Mouse (Mus musculus) heart, adult 8-10 months (tissue): ENCODE measurements around the gene Dlgap1. TPM values are rescaled to one million over a fixed set of nuclear protein-coding genes. Genes with fewer than 3 reads are reported as not detected.

Experiments
- DNase-seq: peaks from one replicate; pipeline ENCODE4 v3.0.0; 2022; ENCODE audit warnings: low spot score
- total RNA-seq, 4 experiments: library from RNA; stranded (reverse); gene quantifications; 2 replicates each; pipeline ENCODE4 v1.2.4; 2022

Gene Dlgap1
- total RNA-seq = 1 to 10 TPM in 1 of 4 experiments, under 1 TPM in 3; 0.49 to 1.1 (median 0.80) TPM

GRCm38 (mm10) chr17:69969021-69969815, at the start of gene Dlgap1:
Gene Dlgap1, plus strand, starts transcription at chr17:69969073.
- DNase-seq = no peak

DNA sequence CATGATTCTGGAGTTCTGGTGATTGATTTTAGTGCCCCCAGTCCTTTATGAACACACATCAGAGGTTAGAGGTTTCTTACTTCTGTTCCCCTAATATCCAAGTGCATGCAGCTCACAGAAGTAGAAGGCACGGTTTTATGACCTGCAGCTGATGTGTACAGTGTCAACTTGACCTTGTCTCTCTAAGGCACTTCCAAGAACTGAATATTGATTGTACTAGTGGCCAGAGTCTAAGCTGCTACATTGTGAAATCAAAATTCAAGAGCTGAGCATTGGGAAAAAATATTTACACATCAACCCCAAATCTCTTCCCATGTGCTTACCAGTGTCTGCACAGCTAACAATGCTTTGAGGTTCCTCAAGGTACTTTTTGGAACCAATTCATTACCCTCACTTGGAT, 13.9 kb upstream of the Dlgap1 start:
- no peak for DNase-seq

DNA sequence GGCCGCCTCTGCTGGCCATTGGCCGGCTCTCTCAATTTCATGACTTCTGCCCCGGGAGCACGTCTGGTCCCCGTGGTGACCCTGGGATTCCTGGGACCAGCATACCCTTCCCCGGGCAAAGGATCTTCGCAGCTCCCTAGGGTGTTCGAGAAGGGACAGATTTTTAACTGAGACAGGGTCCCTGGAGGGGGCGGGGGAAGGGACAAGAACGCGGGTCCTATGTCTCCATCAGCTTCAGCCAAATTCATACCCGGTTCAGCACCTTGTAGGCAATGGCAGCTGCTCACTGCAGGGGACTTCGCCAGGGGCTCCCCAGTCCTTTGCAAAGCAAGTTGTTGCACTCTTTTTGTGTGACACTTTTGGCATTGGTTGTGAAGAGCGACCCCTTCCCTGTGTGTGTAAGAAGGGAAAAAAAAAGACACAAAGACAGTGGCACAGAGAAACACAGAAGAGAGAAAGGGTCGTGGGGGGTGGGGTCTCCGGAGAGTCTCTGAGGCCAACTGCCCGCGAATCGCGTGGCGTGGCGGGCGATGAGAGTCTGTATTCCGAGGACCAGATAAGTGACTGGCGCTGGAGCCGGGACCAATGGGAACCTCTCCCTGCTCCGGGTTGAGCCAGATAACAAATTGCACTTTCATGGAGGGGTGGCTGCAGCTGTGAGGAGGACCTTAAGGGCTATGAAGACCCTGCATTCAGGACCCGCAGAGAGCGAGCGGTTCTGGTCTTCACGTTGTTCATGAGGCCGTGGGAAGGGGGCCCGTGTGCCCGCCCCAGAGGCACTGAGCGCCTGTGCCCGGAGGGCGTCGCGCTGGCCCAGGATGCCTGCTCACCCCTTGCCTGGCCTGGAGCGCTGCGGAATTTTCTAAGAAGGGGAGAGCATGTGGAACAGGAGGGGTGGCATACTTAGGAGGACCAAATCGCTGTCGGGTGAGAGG, 1.2 kb downstream of the Dlgap1 start:
- DNase-seq = no peak

DNA sequence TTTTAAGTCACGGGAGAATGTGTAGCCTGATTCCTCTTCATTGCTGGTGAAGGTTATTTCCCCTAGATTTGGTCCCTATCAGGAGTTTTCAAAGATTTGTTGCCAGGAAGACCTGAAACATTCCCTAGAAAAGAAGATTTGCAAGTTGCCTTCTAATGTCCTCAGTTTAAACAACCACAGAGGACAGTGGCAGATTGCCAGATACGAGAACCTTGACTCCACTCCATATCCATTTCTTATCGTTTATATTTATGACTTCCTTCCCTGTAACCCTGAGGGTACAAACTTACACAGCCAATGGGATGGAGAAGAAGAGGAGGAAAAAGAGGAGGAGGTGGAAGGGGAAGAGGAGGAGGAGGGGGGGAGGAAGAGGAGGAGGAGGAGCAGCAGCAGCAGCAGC, 4.2 kb downstream of the Dlgap1 start:
- DNase-seq = no peak

- no peak for DNase-seq
Measured at GRCm38 (mm10) chr17:69973991-69974390, 5.1 kb downstream of the Dlgap1 start.

- no peak for DNase-seq
Measured at GRCm38 (mm10) chr17:69982236-69982923, 13.5 kb downstream of the Dlgap1 start.

- no peak for DNase-seq
Measured at GRCm38 (mm10) chr17:69996406-69996805, 27.5 kb downstream of the Dlgap1 start.

DNA sequence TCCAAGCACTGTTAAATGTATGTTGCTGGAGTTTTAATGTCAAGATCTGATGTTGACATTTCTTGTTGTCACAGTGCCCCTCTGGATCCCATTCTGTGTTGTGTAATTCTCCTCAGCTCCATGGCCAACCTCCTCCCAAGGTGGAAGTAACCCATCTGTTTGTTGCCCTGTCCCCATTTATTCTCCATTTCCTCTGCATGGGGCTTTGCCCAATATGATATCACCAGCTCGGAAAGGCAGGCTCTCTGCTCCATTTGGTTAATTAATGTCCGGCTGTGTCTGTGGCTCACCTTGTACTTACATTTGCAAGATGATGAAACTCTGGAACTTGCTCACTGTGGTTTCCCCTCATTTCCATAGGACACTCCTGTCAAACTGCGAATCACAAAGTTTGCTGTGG, 33.2 kb downstream of the Dlgap1 start:
- no peak for DNase-seq

DNA sequence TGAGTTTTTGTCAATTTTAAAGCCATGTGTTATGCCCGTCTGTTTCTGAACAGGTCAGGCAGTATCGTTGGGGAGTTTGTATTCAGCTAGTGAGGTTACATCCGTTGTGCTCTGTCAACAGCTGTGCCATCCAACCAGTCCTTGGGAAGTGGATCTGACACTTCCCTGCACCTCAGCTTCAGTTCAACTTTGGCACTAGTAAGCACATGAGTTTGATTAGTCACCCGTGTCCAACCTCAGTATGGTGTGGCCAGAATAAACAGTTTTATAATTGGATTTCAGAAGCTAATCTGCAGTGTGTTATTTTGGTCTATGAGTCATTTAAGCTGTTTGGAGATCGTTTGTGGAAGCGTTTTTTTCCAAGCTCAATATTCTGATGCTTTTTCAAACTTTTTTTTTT, 35.8 kb downstream of the Dlgap1 start:
- DNase-seq = no peak

- no peak for DNase-seq
Measured at GRCm38 (mm10) chr17:70007607-70008006, 38.7 kb downstream of the Dlgap1 start.

DNA sequence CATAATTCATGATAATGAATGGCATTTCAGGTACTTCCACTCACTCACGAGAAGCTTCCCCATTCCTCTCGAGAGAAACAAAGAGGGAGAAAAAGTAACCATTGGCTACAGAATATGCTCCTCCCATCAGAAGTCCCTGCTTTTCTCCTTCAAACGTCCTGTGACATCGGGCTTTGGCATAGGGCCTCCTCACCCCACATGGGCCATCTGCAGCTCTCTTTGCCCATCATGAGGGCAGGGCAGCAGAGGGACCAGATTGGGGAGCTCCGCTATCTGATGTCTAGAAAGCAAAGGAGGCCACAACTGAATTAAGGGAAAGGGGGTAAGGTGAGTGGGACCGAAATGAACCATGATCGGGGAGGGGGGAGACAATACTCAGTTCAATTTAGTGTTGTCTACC, 47.6 kb downstream of the Dlgap1 start:
- DNase-seq = no peak

- no peak for DNase-seq
Measured at GRCm38 (mm10) chr17:70020376-70020775, 51.5 kb downstream of the Dlgap1 start.

GRCm38 (mm10) chr17:70022618-70023017, 53.7 kb downstream of the Dlgap1 start:
- no peak for DNase-seq

DNA sequence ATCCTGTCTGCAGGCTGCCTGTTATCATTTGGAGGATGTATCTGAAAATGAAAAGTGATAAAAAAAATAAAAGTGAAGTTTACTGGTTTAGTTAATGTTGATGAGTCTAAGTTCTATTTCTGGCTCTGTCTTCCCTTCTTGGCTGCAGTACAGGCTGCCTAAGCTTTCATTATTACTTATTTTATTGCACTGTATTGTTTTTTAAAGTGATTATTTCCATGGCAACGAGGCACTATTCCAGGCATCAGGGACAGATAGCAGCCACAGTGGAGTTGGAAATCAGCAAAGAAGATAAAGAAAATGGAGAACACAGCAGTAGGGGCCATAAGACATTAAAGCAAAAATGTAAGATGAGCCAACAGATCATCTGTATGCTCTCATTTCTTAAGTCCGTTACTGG, 66.0 kb downstream of the Dlgap1 start:
- no peak for DNase-seq

DNA sequence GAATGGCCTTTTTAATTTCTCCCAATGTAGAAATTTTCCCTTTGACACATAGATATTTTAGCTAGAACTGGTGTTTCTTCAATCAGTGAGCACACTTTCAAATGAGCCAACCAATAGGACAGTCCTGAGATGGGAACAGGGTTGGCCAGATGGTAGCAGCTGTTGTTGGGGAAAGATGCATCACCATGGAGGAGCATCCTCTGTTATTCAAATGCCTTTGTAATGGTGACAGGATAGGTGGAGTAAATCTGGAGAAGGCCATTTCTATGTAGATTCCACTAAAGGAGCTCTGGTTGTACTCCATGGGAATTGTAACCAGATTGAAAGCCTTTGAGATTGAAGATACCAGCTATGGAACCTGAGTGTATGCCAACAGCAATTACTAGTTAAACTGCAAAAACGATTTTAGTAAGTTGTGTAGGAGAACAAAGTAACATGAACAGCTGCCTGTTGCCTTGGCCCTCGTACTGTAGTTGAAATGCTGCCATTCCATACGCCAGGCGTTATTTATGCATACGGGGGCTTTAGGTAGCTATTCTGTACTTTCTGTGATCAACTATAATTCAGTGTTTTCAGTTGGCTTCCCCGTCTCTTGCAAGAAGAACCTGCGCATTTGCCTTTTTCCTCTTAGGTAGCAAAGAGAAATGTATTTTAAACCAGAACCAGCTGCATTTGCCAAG, 72.0 kb downstream of the Dlgap1 start:
- DNase-seq = no peak

- no peak for DNase-seq
Measured at GRCm38 (mm10) chr17:70068281-70068680, 99.4 kb downstream of the Dlgap1 start.

- no peak for DNase-seq
Measured at GRCm38 (mm10) chr17:70072066-70072465, 103.2 kb downstream of the Dlgap1 start.

DNA sequence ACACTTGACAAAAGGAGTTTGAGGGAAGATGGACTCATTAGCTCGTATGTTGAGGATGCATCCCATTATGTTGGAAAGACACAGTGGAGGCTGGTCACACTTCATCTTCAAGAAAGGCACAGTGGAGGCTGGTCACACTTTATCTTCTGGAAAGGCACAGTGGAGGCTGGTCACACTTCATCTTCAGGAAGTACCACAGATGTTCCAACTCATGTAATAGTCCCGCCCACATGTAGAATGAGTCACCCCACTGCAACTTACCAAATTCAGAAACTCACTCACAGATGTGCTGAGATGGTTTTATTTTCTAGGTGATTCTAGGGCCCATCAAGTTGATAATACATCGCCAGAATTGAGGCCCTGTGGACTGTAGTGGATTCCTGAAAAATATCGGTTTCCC, 119.3 kb downstream of the Dlgap1 start:
- DNase-seq = no peak

GRCm38 (mm10) chr17:70090737-70091136, 121.9 kb downstream of the Dlgap1 start:
- DNase-seq = no peak

- DNase-seq = no peak
Measured at GRCm38 (mm10) chr17:70129151-70129550, 160.3 kb downstream of the Dlgap1 start.

DNA sequence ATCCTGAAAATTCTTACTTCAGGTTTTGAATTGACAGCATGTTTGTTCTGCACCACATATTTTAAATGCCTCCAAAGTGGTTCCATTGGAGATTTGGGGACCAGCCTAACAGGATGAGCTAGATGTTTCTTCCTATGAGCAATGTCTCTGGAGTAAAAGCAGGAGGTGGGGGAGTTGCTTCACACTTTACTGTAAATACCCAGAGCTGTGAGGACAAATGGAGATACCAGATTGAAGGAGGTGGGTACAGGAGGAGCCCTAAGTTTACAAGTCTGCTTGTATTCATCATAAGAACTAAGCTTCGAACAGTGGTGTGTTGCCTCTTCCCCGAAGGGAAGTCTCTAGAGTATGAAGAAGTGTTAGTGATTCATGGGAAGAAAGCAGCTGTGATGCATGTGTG, 201.0 kb downstream of the Dlgap1 start:
- DNase-seq = no peak
